Mouse (Mus musculus) hindbrain, embryonic 12.5 days (tissue): ENCODE data around the gene Cdyl. TPM values are rescaled to one million over a fixed set of nuclear protein-coding genes. Genes with fewer than 3 reads are reported as not detected.
"Not testable (repeated sequence)": the region's sequence is repeated elsewhere in the genome, so short reads cannot be mapped to it uniquely, and the experiment has no call there.

Experiments used
- ATAC-seq: fragments of 200-750 bp; cut with Nextera tagmentation; 2 replicates; pipeline ENCODE4 v1.8.0; 2017; ENCODE audit warnings: moderate TSS enrichment; ENCODE audit not compliant: low FRiP score
- H3K27ac ChIP-seq: fragments of 300-500 bp; sonication (generic); 2 replicates; pipeline ENCODE4 v1.5.1; 2016; ENCODE audit warnings: mild to moderate bottlenecking
- H3K27me3 ChIP-seq: fragments of 300-500 bp; sonication (generic); 2 replicates; pipeline ENCODE4 v1.6.1; 2016; ENCODE audit warnings: mild to moderate bottlenecking
- H3K36me3 ChIP-seq: fragments of 300-500 bp; sonication (generic); 2 replicates; pipeline ENCODE4 v1.6.1; 2016; ENCODE audit warnings: mild to moderate bottlenecking
- H3K4me1 ChIP-seq: fragments of 300-500 bp; sonication (generic); 2 replicates; pipeline ENCODE4 v1.6.1; 2016
- H3K4me2 ChIP-seq: fragments of 300-500 bp; sonication (generic); replicated peaks from 2 replicates; pipeline ENCODE4 v1.6.1; 2016; ENCODE audit warnings: mild to moderate bottlenecking
- H3K4me3 ChIP-seq: fragments of 300-500 bp; sonication (generic); 2 replicates; pipeline ENCODE4 v1.5.1; 2016; ENCODE audit warnings: mild to moderate bottlenecking
- H3K9ac ChIP-seq: fragments of 300-500 bp; sonication (generic); 2 replicates; pipeline ENCODE4 v1.6.1; 2016; ENCODE audit warnings: mild to moderate bottlenecking, moderate library complexity
- H3K9me3 ChIP-seq: fragments of 300-500 bp; sonication (generic); replicated peaks from 2 replicates; pipeline ENCODE4 v1.6.1; 2016; ENCODE audit warnings: mild to moderate bottlenecking
- WGBS: fragments of 180-500 bp; shearing (Covaris S2); methylation state at CpG from one replicate; pipeline ENCODE4 v1.1.7; 2016; 5-methylcytosine and 5-hydroxymethylcytosine counted together
- polyA plus RNA-seq: library from polyadenylated mRNA; unstranded; fragments of >200 nt; fragmentation: Nextera tagmentation; extraction: Ambion mirVana; gene quantifications from 2 replicates; pipeline ENCODE4 v1.2.1, GENCODE M21; 2016

Cdyl gene
- polyA plus RNA-seq, 1 experiment from 2014 or later: 14.1 TPM

GRCm38 (mm10) chr13:35835669-35836068, 176.0 kb downstream of the Cdyl start:
- WGBS: 85% methylated on average over 7 of the region's 7 CpGs
- Histone ChIP-seq H3K4me3 (no peak overlapping the region), H3K27me3 (no peaks in the 10 kb centered on the region), H3K36me3 (no peaks in the 10 kb centered on the region), H3K9ac (no peak overlapping the region), H3K9me3 (no peaks in the 10 kb centered on the region), H3K4me2 (no peak overlapping the region), H3K4me1 (peaks cover 11% of the 10 kb centered on the region), H3K27ac (no peak overlapping the region)
- ATAC-seq: no peak

GRCm38 (mm10) chr13:35836501-35836900, 176.9 kb downstream of the Cdyl start:
- H3K27me3 ChIP-seq, H3K36me3 ChIP-seq, H3K4me3 ChIP-seq, ATAC-seq, H3K9me3 ChIP-seq, H3K4me2 ChIP-seq, H3K9ac ChIP-seq, H3K27ac ChIP-seq: not testable (repeated sequence)
- 97% methylated on average over 7 of the region's 7 CpGs for WGBS
- peaks cover 11% of the 10 kb centered on the region for H3K4me1 ChIP-seq

- Histone ChIP-seq H3K27ac (no peak overlapping the region), H3K36me3 (no peaks in the 10 kb centered on the region), H3K4me2 (no peak overlapping the region), H3K9ac (no peak overlapping the region), H3K4me3 (no peak overlapping the region), H3K9me3 (no peaks in the 10 kb centered on the region), H3K27me3 (no peaks in the 10 kb centered on the region), H3K4me1 (peaks cover 3% of the 10 kb centered on the region; the same call in 1 of the 2 replicates)
- 89% methylated on average over 10 of the region's 10 CpGs for WGBS
- ATAC-seq: no peak
Measured at GRCm38 (mm10) chr13:35840102-35840501, 180.5 kb downstream of the Cdyl start.

- Histone ChIP-seq H3K9me3 (no peaks in the 10 kb centered on the region), H3K4me2 (no peak overlapping the region), H3K9ac (no peak overlapping the region), H3K27ac (no peak overlapping the region), H3K36me3 (no peaks in the 10 kb centered on the region), H3K4me1 (peaks cover 10% of the 10 kb centered on the region; the same call in 1 of the 2 replicates), H3K4me3 (no peak overlapping the region), H3K27me3 (no peaks in the 10 kb centered on the region)
- no peak for ATAC-seq
- WGBS: 89% methylated on average over 7 of the region's 7 CpGs
Measured at GRCm38 (mm10) chr13:35843383-35843782, 183.8 kb downstream of the Cdyl start.

GRCm38 (mm10) chr13:35845306-35845705, 185.7 kb downstream of the Cdyl start:
- no peak overlapping the region for H3K27ac ChIP-seq
- no peaks in the 10 kb centered on the region for H3K9me3 ChIP-seq
- ATAC-seq: no peak
- peaks cover 8% of the 10 kb centered on the region; the same call in 1 of the 2 replicates for H3K4me1 ChIP-seq
- no peaks in the 10 kb centered on the region for H3K27me3 ChIP-seq
- H3K4me2 ChIP-seq: no peak overlapping the region
- 79% methylated on average over 3 of the region's 3 CpGs for WGBS
- H3K4me3 ChIP-seq: no peak overlapping the region
- no peaks in the 10 kb centered on the region for H3K36me3 ChIP-seq
- H3K9ac ChIP-seq: no peak overlapping the region

GRCm38 (mm10) chr13:35848694-35849093, 189.1 kb downstream of the Cdyl start:
- WGBS: 85% methylated on average over 3 of the region's 3 CpGs
- ATAC-seq: no peak
- Histone ChIP-seq H3K4me3 (no peak overlapping the region), H3K4me1 (peaks cover 8% of the 10 kb centered on the region; the same call in 1 of the 2 replicates), H3K9ac (no peak overlapping the region), H3K36me3 (no peaks in the 10 kb centered on the region), H3K4me2 (no peak overlapping the region), H3K9me3 (no peaks in the 10 kb centered on the region), H3K27me3 (no peaks in the 10 kb centered on the region), H3K27ac (no peak overlapping the region)

- H3K9me3 ChIP-seq: no peaks in the 10 kb centered on the region
- WGBS: 90% methylated on average over 6 of the region's 6 CpGs
- ATAC-seq: no peak
- no peaks in the 10 kb centered on the region for H3K4me1 ChIP-seq
- H3K36me3 ChIP-seq: no peaks in the 10 kb centered on the region
- H3K9ac ChIP-seq: no peak overlapping the region
- no peak overlapping the region for H3K27ac ChIP-seq
- H3K4me3 ChIP-seq: no peak overlapping the region
- H3K4me2 ChIP-seq: no peak overlapping the region
- H3K27me3 ChIP-seq: no peaks in the 10 kb centered on the region
Measured at GRCm38 (mm10) chr13:35851581-35851980, 191.9 kb downstream of the Cdyl start.

GRCm38 (mm10) chr13:35852851-35853575, 193.4 kb downstream of the Cdyl start:
- ATAC-seq: no peak
- Histone ChIP-seq H3K9ac (no peak overlapping the region), H3K9me3 (no peaks in the 10 kb centered on the region), H3K4me1 (no peaks in the 10 kb centered on the region), H3K27ac (no peak overlapping the region), H3K36me3 (peaks cover 3% of the 10 kb centered on the region; the same call in 1 of the 2 replicates), H3K4me3 (no peak overlapping the region), H3K4me2 (no peak overlapping the region), H3K27me3 (no peaks in the 10 kb centered on the region)
- 75% methylated on average over 2 of the region's 2 CpGs for WGBS

- no peak for ATAC-seq
- Histone ChIP-seq H3K27ac (no peak overlapping the region), H3K9ac (no peak overlapping the region), H3K4me1 (no peaks in the 10 kb centered on the region), H3K36me3 (peaks cover 3% of the 10 kb centered on the region; the same call in 1 of the 2 replicates), H3K4me2 (no peak overlapping the region), H3K9me3 (no peaks in the 10 kb centered on the region), H3K4me3 (no peak overlapping the region), H3K27me3 (no peaks in the 10 kb centered on the region)
- WGBS: 83% methylated on average over 7 of the region's 7 CpGs
Measured at GRCm38 (mm10) chr13:35857486-35857885, 197.9 kb downstream of the Cdyl start.

- Histone ChIP-seq H3K4me2 (no peak overlapping the region), H3K4me3 (no peak overlapping the region), H3K36me3 (peaks cover 7% of the 10 kb centered on the region; the same call in 1 of the 2 replicates), H3K9ac (no peak overlapping the region), H3K4me1 (no peaks in the 10 kb centered on the region), H3K27me3 (no peaks in the 10 kb centered on the region), H3K9me3 (no peaks in the 10 kb centered on the region), H3K27ac (no peak overlapping the region)
- 81% methylated on average over 8 of the region's 8 CpGs for WGBS
- no peak for ATAC-seq
Measured at GRCm38 (mm10) chr13:35860916-35861315, 201.3 kb downstream of the Cdyl start.

- ATAC-seq: no peak
- Histone ChIP-seq H3K27me3 (no peaks in the 10 kb centered on the region), H3K4me2 (no peak overlapping the region), H3K9me3 (no peaks in the 10 kb centered on the region), H3K27ac (no peak overlapping the region), H3K4me3 (no peak overlapping the region), H3K4me1 (no peaks in the 10 kb centered on the region), H3K9ac (no peak overlapping the region), H3K36me3 (peaks cover 12% of the 10 kb centered on the region; the same call in 1 of the 2 replicates)
- 92% methylated on average over 8 of the region's 8 CpGs for whole genome bisulfite sequencing
Measured at GRCm38 (mm10) chr13:35870659-35871058, 211.0 kb downstream of the Cdyl start.

- Histone ChIP-seq H3K9ac (no peak overlapping the region), H3K4me1 (no peaks in the 10 kb centered on the region), H3K4me3 (no peak overlapping the region), H3K9me3 (no peaks in the 10 kb centered on the region), H3K36me3 (peaks cover 12% of the 10 kb centered on the region; the same call in 1 of the 2 replicates), H3K27me3 (no peaks in the 10 kb centered on the region), H3K4me2 (no peak overlapping the region), H3K27ac (no peak overlapping the region)
- ATAC-seq: no peak
- 86% methylated on average over 3 of the region's 3 CpGs for WGBS
Measured at GRCm38 (mm10) chr13:35871107-35871506, 211.5 kb downstream of the Cdyl start.

GRCm38 (mm10) chr13:35875396-35875795, 215.8 kb downstream of the Cdyl start:
- Histone ChIP-seq H3K4me1 (no peaks in the 10 kb centered on the region), H3K9ac (no peak overlapping the region), H3K27me3 (no peaks in the 10 kb centered on the region), H3K4me3 (no peak overlapping the region), H3K9me3 (no peaks in the 10 kb centered on the region), H3K36me3 (0 out of 2 replicates have a peak, but pooled peaks cover 8% of the 10 kb centered on the region), H3K27ac (no peak overlapping the region), H3K4me2 (no peak overlapping the region)
- no peak for ATAC-seq
- WGBS: 88% methylated on average over 5 of the region's 5 CpGs
